Mouse (Mus musculus) B cell, adult 62 days (primary cell): Measurements from ENCODE around the gene Mrps26. TPM values are rescaled to one million over a fixed set of nuclear protein-coding genes. Genes with fewer than 3 reads are reported as not detected.

Experiments
- total RNA-seq: library from RNA; stranded (reverse); gene quantifications from 4 replicates; pipeline ENCODE4 v1.2.4, GENCODE M21; 2023

Gene Mrps26
- 45.9 to 57.9 TPM (median 48.6 TPM) in 4 replicates for total RNA-seq

GRCm38 (mm10) chr2:130563212-130564055 is at the start of gene Mrps26:
Gene Mrps26 (plus strand): TSS chr2:130563742.

GRCm38 (mm10) chr2:130575873-130576272 is 12.3 kb downstream of the Mrps26 start, which contains the start of gene Oxt:
Gene Oxt (plus strand): TSS chr2:130576173.

DNA sequence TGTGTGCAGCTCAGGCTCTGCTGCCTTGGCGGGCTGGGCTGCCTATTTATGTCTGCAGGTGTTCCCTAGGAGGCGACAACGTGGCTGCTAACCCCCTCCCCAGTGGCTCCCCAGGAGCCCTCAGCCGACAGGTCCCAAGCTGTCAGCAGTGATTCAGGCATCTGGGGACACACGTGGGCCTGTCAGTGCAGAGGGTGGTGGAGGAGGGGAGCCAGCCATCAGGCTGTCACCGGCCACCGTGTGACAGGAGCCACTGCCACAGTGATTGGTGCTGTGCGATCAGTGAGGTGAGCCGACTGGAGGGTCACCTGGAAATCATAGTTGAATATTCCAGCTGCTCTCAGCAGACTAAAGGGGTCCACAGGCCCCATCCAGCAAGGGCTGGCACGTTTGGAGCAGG is 19.0 kb downstream of the Mrps26 start, which contains the start of gene Avp:
Gene Avp (minus strand): TSS at position 3 of the 400 bp plus-strand sequence.

Other genes starting within 250 kb of the Mrps26 start
- 0.63 to 1.1 TPM (median 0.69 TPM) in 3 of 4 replicates, not detected in the other for gene Cpxm1, start 166.2 kb upstream of the Mrps26 start, total RNA-seq
- not detected in 4 replicates for gene Gm28372, start 158.5 kb upstream of the Mrps26 start, total RNA-seq
- gene 1700020A23Rik, start 158.5 kb upstream of the Mrps26 start, total RNA-seq, result not detected in 4 replicates
- not detected in 4 replicates for gene Tmem239, start 157.3 kb upstream of the Mrps26 start, total RNA-seq
- 142 to 168 TPM (median 153 TPM) in 4 replicates for gene Vps16, start 139.4 kb upstream of the Mrps26 start, total RNA-seq
- gene Pced1a, start 139.0 kb upstream of the Mrps26 start, total RNA-seq, result 16.8 to 23.0 TPM (median 19.8 TPM) in 4 replicates
- gene Ptpra, start 113.5 kb upstream of the Mrps26 start, total RNA-seq, result 101 to 107 TPM (median 104 TPM) in 4 replicates
- not detected in 4 replicates for gene Oxt, start 12.4 kb downstream of the Mrps26 start, total RNA-seq
- not detected in 4 replicates for gene Avp, start 18.8 kb downstream of the Mrps26 start, total RNA-seq
- 5.9 to 7.6 TPM (median 6.6 TPM) in 4 replicates for gene Fastkd5, start 66.3 kb downstream of the Mrps26 start, total RNA-seq
- gene Ubox5, start 66.3 kb downstream of the Mrps26 start, total RNA-seq, result 4.9 to 6.1 TPM (median 5.8 TPM) in 4 replicates
- 5.5 to 7.6 TPM (median 6.1 TPM) in 4 replicates for gene Lzts3, start 79.1 kb downstream of the Mrps26 start, total RNA-seq
- gene Ddrgk1, start 100.9 kb downstream of the Mrps26 start, total RNA-seq, result 136 to 184 TPM (median 139 TPM) in 4 replicates
- 12.3 to 17.0 TPM (median 14.2 TPM) in 4 replicates for gene Itpa, start 103.9 kb downstream of the Mrps26 start, total RNA-seq
- gene Slc4a11, start 133.8 kb downstream of the Mrps26 start, total RNA-seq, result 5.1 to 8.9 TPM (median 6.6 TPM) in 4 replicates